Mouse (Mus musculus): Measurements from ENCODE around the gene Phf21b. TPM values are rescaled to one million over a fixed set of nuclear protein-coding genes. Genes with fewer than 3 reads are reported as not detected.

Phf21b gene
- polyA plus RNA-seq, 1 experiment from 2014 or later, result 1.9 TPM

DNA sequence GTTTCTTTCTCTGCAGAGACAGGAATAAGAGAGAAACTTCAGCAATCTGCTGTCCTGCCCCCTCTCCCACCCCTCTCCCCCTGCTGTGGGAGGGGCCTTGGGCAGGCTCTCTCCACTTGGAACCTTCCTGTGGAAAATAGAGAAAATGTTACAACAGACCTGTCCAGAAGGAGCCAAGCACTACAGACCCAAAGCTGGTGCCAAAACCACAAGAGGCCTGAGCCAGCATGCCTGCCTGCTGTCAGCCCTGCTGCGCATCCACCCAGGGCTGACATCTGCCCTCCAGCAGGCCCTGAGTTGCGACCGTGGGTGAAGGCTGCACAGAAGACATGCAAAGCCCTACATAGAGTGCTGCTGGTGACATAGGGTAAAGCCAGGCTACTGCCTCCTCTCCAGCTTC is 16.3 kb downstream of the Phf21b start:
- no peaks in the 10 kb centered on the region for H3K27me3 ChIP-seq (ENCODE audit: control insufficient read depth, insufficient read depth, low read length)
- H3K9ac ChIP-seq (ENCODE audit: low read length), result no peak overlapping the region
- H3K9me3 ChIP-seq (ENCODE audit: control insufficient read depth, low read length), result no peaks in the 10 kb centered on the region
- DNase-seq (ENCODE audit: low spot score) (no peak), ATAC-seq (ENCODE audit: insufficient number of reproducible peaks, low FRiP score, low TSS enrichment, low read depth) (no peak)
- no peaks in the 10 kb centered on the region for H3K36me3 ChIP-seq (ENCODE audit: control insufficient read depth, insufficient read depth, low read length)
- peaks cover 23% of the 10 kb centered on the region for H3K4me1 ChIP-seq (ENCODE audit: control insufficient read depth, insufficient read depth, low read length)
- WGBS, result 75% methylated on average over 3 of the region's 3 CpGs
- no peak overlapping the region for H3K27ac ChIP-seq (replicated peaks; ENCODE audit: low read depth, low read length)
- H3K4me3 ChIP-seq (ENCODE audit: low read depth, low read length), result no peak overlapping the region
- H3K4me2 ChIP-seq (ENCODE audit: low read depth, severe bottlenecking), result no peak overlapping the region

DNA sequence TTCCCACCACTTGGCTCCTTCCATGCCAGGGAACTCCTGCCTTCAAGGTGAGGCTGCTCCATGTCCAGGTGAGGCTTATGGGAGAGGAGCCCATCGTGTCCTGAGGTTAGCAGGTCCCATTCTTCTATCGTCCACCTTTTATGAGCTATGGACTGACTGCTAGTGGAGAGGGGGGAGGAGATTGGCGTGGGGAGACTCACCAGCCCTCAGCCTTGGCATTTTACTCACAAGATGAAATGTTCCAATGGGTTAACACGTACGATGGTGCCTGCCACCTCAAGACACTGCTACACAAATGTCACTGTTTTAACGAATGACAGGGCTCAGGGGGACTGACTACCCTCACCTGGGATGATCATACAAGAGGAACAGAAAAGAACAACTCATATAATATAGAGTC is 18.0 kb downstream of the Phf21b start:
- no peaks in the 10 kb centered on the region for H3K9me3 ChIP-seq (ENCODE audit: control insufficient read depth, low read length)
- DNase-seq (ENCODE audit: low spot score) (no peak), ATAC-seq (ENCODE audit: insufficient number of reproducible peaks, low FRiP score, low TSS enrichment, low read depth) (no peak)
- no peaks in the 10 kb centered on the region for H3K36me3 ChIP-seq (ENCODE audit: control insufficient read depth, insufficient read depth, low read length)
- H3K4me3 ChIP-seq (ENCODE audit: low read depth, low read length), result no peak overlapping the region
- peaks cover 16% of the 10 kb centered on the region for H3K4me1 ChIP-seq (ENCODE audit: control insufficient read depth, insufficient read depth, low read length)
- H3K27ac ChIP-seq (replicated peaks; ENCODE audit: low read depth, low read length), result no peak overlapping the region
- no peak overlapping the region for H3K9ac ChIP-seq (ENCODE audit: low read length)
- 82% methylated on average over 6 of the region's 6 CpGs for WGBS
- H3K4me2 ChIP-seq (ENCODE audit: low read depth, severe bottlenecking), result no peak overlapping the region
- no peaks in the 10 kb centered on the region for H3K27me3 ChIP-seq (ENCODE audit: control insufficient read depth, insufficient read depth, low read length)

GRCm38 (mm10) chr15:84829416-84829815 is 26.4 kb downstream of the Phf21b start:
- H3K4me3 ChIP-seq (ENCODE audit: low read depth, low read length), result no peak overlapping the region
- H3K4me1 ChIP-seq (ENCODE audit: control insufficient read depth, insufficient read depth, low read length), result no peaks in the 10 kb centered on the region
- H3K36me3 ChIP-seq (ENCODE audit: control insufficient read depth, insufficient read depth, low read length), result no peaks in the 10 kb centered on the region
- DNase-seq (ENCODE audit: low spot score) (peak; percentile 99), ATAC-seq (ENCODE audit: insufficient number of reproducible peaks, low FRiP score, low TSS enrichment, low read depth) (peak; percentile 77; the same call in 1 of the 2 replicates)
- no peak overlapping the region for H3K9ac ChIP-seq (ENCODE audit: low read length)
- H3K27me3 ChIP-seq (ENCODE audit: control insufficient read depth, insufficient read depth, low read length), result no peaks in the 10 kb centered on the region
- no peak overlapping the region for H3K27ac ChIP-seq (replicated peaks; ENCODE audit: low read depth, low read length)
- no peak overlapping the region for H3K4me2 ChIP-seq (ENCODE audit: low read depth, severe bottlenecking)
- H3K9me3 ChIP-seq (ENCODE audit: control insufficient read depth, low read length), result no peaks in the 10 kb centered on the region
- 7% methylated on average over 15 of the region's 15 CpGs for WGBS

DNA sequence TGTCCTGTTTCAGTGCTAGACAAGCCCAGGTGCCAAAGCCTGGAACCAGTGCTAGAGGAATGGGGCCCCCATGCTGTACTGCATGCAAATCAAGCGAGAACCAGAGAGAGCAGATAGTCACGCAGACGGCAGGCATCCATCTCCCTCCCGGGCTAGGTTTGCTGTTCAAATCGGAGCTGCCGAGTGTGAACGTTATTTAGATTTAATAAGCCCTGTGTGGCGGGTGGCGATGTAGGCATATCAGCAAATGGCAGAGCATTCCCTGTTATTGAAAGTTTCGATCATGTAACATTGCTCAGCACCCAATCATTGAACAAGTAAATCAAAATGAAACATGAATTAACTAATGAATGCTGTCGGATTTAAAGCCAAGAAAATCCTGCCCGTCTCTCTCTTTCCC is 27.2 kb downstream of the Phf21b start:
- Histone ChIP-seq H3K27ac (replicated peaks; ENCODE audit: low read depth, low read length) (no peak overlapping the region), H3K27me3 (ENCODE audit: control insufficient read depth, insufficient read depth, low read length) (no peaks in the 10 kb centered on the region), H3K9me3 (ENCODE audit: control insufficient read depth, low read length) (no peaks in the 10 kb centered on the region), H3K4me3 (ENCODE audit: low read depth, low read length) (no peak overlapping the region), H3K36me3 (ENCODE audit: control insufficient read depth, insufficient read depth, low read length) (no peaks in the 10 kb centered on the region), H3K9ac (ENCODE audit: low read length) (no peak overlapping the region), H3K4me2 (ENCODE audit: low read depth, severe bottlenecking) (no peak overlapping the region), H3K4me1 (ENCODE audit: control insufficient read depth, insufficient read depth, low read length) (no peaks in the 10 kb centered on the region)
- 92% methylated on average over 12 of the region's 12 CpGs for WGBS
- ATAC-seq (ENCODE audit: insufficient number of reproducible peaks, low FRiP score, low TSS enrichment, low read depth), result no peak
- no peak for DNase-seq (ENCODE audit: low spot score)

DNA sequence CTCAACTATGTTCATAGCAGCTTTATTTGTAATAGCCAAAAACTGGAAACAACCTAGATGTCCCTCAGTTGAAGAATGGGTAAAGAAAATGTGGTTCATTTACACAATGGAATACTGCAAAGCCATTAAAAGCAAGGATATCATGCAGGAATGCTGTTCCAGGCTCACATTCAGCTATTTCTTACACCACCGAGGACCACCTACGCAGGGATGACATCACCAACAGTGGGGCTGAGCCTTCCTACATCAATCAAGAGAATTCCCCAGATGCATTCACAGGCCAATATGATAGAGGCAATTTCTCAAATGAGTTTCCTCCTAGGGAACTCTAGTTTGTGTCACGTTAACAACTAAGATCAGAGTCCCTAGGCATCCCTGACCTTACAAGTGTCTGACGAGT is 32.8 kb downstream of the Phf21b start:
- no peak overlapping the region for H3K4me2 ChIP-seq (ENCODE audit: low read depth, severe bottlenecking)
- H3K9me3 ChIP-seq (ENCODE audit: control insufficient read depth, low read length), result no peaks in the 10 kb centered on the region
- no peaks in the 10 kb centered on the region for H3K36me3 ChIP-seq (ENCODE audit: control insufficient read depth, insufficient read depth, low read length)
- H3K27ac ChIP-seq (replicated peaks; ENCODE audit: low read depth, low read length), result no peak overlapping the region
- H3K4me1 ChIP-seq (ENCODE audit: control insufficient read depth, insufficient read depth, low read length), result no peaks in the 10 kb centered on the region
- DNase-seq (ENCODE audit: low spot score) (no peak), ATAC-seq (ENCODE audit: insufficient number of reproducible peaks, low FRiP score, low TSS enrichment, low read depth) (no peak)
- H3K27me3 ChIP-seq (ENCODE audit: control insufficient read depth, insufficient read depth, low read length), result no peaks in the 10 kb centered on the region
- no peak overlapping the region for H3K4me3 ChIP-seq (ENCODE audit: low read depth, low read length)
- no peak overlapping the region for H3K9ac ChIP-seq (ENCODE audit: low read length)
- WGBS, result 97% methylated on average over 4 of the region's 4 CpGs

GRCm38 (mm10) chr15:84820811-84821210 is 35.0 kb downstream of the Phf21b start:
- Histone ChIP-seq H3K4me3 (ENCODE audit: low read depth, low read length) (no peak overlapping the region), H3K27ac (replicated peaks; ENCODE audit: low read depth, low read length) (no peak overlapping the region)
- WGBS, result 84% methylated on average over 4 of the region's 4 CpGs

DNA sequence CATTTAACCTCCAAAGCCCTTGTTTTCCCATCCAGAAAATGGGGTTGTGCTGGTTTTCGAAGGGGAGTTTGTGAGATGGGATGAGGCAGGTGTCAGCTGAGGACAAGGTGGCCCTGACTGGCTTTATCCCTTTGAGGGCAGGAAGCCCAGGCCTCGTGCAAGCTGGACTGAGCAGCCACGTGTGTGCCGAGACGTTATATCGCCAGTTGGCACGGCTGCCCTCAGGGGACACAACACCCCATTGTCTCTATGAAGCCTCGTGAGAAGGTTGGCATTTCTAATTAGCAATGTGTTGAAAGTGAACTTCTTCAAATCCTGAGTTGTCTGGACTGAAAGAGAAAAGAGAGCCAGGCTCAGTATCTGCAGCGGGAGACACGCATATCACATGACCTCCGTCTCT is 37.6 kb downstream of the Phf21b start:
- Histone ChIP-seq H3K4me2 (ENCODE audit: low read depth, severe bottlenecking) (no peak overlapping the region), H3K9ac (ENCODE audit: low read length) (no peak overlapping the region), H3K4me3 (ENCODE audit: low read depth, low read length) (no peak overlapping the region), H3K27me3 (ENCODE audit: control insufficient read depth, insufficient read depth, low read length) (no peaks in the 10 kb centered on the region), H3K27ac (replicated peaks; ENCODE audit: low read depth, low read length) (no peak overlapping the region), H3K36me3 (ENCODE audit: control insufficient read depth, insufficient read depth, low read length) (no peaks in the 10 kb centered on the region), H3K4me1 (ENCODE audit: control insufficient read depth, insufficient read depth, low read length) (no peaks in the 10 kb centered on the region), H3K9me3 (ENCODE audit: control insufficient read depth, low read length) (no peaks in the 10 kb centered on the region)
- DNase-seq (ENCODE audit: low spot score) (no peak), ATAC-seq (ENCODE audit: insufficient number of reproducible peaks, low FRiP score, low TSS enrichment, low read depth) (no peak)
- WGBS, result 88% methylated on average over 11 of the region's 11 CpGs

More at GRCm38 (mm10) chr15:84820811-84821210, 35.0 kb downstream of the Phf21b start:
- Histone ChIP-seq H3K27me3 (ENCODE audit: control insufficient read depth, insufficient read depth, low read length) (no peaks in the 10 kb centered on the region), H3K36me3 (ENCODE audit: control insufficient read depth, insufficient read depth, low read length) (no peaks in the 10 kb centered on the region), H3K9ac (ENCODE audit: low read length) (no peak overlapping the region), H3K9me3 (ENCODE audit: control insufficient read depth, low read length) (no peaks in the 10 kb centered on the region), H3K4me1 (ENCODE audit: control insufficient read depth, insufficient read depth, low read length) (no peaks in the 10 kb centered on the region), H3K4me2 (ENCODE audit: low read depth, severe bottlenecking) (no peak overlapping the region)
- no peak for DNase-seq (ENCODE audit: low spot score)
- no peak for ATAC-seq (ENCODE audit: insufficient number of reproducible peaks, low FRiP score, low TSS enrichment, low read depth)

- no peak for ATAC-seq (ENCODE audit: insufficient number of reproducible peaks, low FRiP score, low TSS enrichment, low read depth)
- no peak for DNase-seq (ENCODE audit: low spot score)
- H3K9ac ChIP-seq (ENCODE audit: low read length), result no peak overlapping the region
- H3K4me1 ChIP-seq (ENCODE audit: control insufficient read depth, insufficient read depth, low read length), result no peaks in the 10 kb centered on the region
- no peaks in the 10 kb centered on the region for H3K9me3 ChIP-seq (ENCODE audit: control insufficient read depth, low read length)
- H3K27me3 ChIP-seq (ENCODE audit: control insufficient read depth, insufficient read depth, low read length), result no peaks in the 10 kb centered on the region
- no peak overlapping the region for H3K27ac ChIP-seq (replicated peaks; ENCODE audit: low read depth, low read length)
- no peak overlapping the region for H3K4me2 ChIP-seq (ENCODE audit: low read depth, severe bottlenecking)
- WGBS, result 77% methylated on average over 3 of the region's 3 CpGs
- no peaks in the 10 kb centered on the region for H3K36me3 ChIP-seq (ENCODE audit: control insufficient read depth, insufficient read depth, low read length)
- H3K4me3 ChIP-seq (ENCODE audit: low read depth, low read length), result no peak overlapping the region
Measured at GRCm38 (mm10) chr15:84817589-84817988, 38.3 kb downstream of the Phf21b start.

GRCm38 (mm10) chr15:84815171-84815570 is 40.7 kb downstream of the Phf21b start:
- Histone ChIP-seq H3K27ac (replicated peaks; ENCODE audit: low read depth, low read length) (no peak overlapping the region), H3K36me3 (ENCODE audit: control insufficient read depth, insufficient read depth, low read length) (no peaks in the 10 kb centered on the region)
- ATAC-seq (ENCODE audit: insufficient number of reproducible peaks, low FRiP score, low TSS enrichment, low read depth), result no peak

More at GRCm38 (mm10) chr15:84815171-84815570, 40.7 kb downstream of the Phf21b start:
- Histone ChIP-seq H3K4me1 (ENCODE audit: control insufficient read depth, insufficient read depth, low read length) (no peaks in the 10 kb centered on the region), H3K9me3 (ENCODE audit: control insufficient read depth, low read length) (no peaks in the 10 kb centered on the region), H3K4me3 (ENCODE audit: low read depth, low read length) (no peak overlapping the region), H3K27me3 (ENCODE audit: control insufficient read depth, insufficient read depth, low read length) (no peaks in the 10 kb centered on the region), H3K9ac (ENCODE audit: low read length) (no peak overlapping the region), H3K4me2 (ENCODE audit: low read depth, severe bottlenecking) (no peak overlapping the region)
- no peak for DNase-seq (ENCODE audit: low spot score)
- WGBS, result 66% methylated on average over 4 of the region's 4 CpGs
